Mouse (Mus musculus) myocyte (in vitro differentiated cells): ENCODE data around the gene Mrps7.

Experiments
- E2F4 ChIP-seq: IDR thresholded peaks from one replicate; pipeline ENCODE4 v1.6.1; 2011; ENCODE audit warnings: mild to moderate bottlenecking, control low read depth, moderate library complexity; ENCODE audit not compliant: insufficient read depth
- MAX ChIP-seq: IDR thresholded peaks from one replicate; pipeline ENCODE4 v1.6.1; 2011; ENCODE audit warnings: low read depth, mild to moderate bottlenecking, control low read depth
- MYOD1 ChIP-seq, 3 experiments: IDR thresholded peaks; one replicate each; pipeline ENCODE4 v1.6.1; 2011; ENCODE audit warnings: control low read depth in 2 of 3, low read depth in 2 of 3, mild to moderate bottlenecking in 2 of 3, moderate library complexity in 1 of 3; ENCODE audit not compliant: insufficient read length in 2 of 3, control insufficient read depth in 1 of 3
- MYOG ChIP-seq, 3 experiments: IDR thresholded peaks; one replicate each; pipeline ENCODE4 v1.6.1; 2011; ENCODE audit warnings: control low read depth in 2 of 3, low read depth in 2 of 3, mild to moderate bottlenecking in 2 of 3; ENCODE audit not compliant: insufficient read length in 2 of 3, control insufficient read depth in 1 of 3, insufficient read depth in 1 of 3
- POLR2A ChIP-seq: IDR thresholded peaks from one replicate; pipeline ENCODE4 v1.6.1; 2011; ENCODE audit warnings: low read depth, mild to moderate bottlenecking, control low read depth, moderate library complexity; ENCODE audit not compliant: insufficient read length
- POLR2AphosphoS2 ChIP-seq: IDR thresholded peaks from one replicate; pipeline ENCODE4 v1.6.1; 2011; ENCODE audit warnings: low read depth, control low read depth; ENCODE audit not compliant: insufficient read length
- SRF ChIP-seq: IDR thresholded peaks from one replicate; pipeline ENCODE4 v1.6.1; 2011; ENCODE audit warnings: low read depth; ENCODE audit not compliant: control insufficient read depth, insufficient read length
- TCF3 ChIP-seq: IDR thresholded peaks from one replicate; pipeline ENCODE4 v1.6.1; 2011; ENCODE audit warnings: low read depth, control low read depth; ENCODE audit not compliant: insufficient read length
- USF1 ChIP-seq: IDR thresholded peaks from one replicate; pipeline ENCODE4 v1.6.1; 2011; ENCODE audit warnings: low read depth, mild to moderate bottlenecking, control low read depth, moderate library complexity

DNA sequence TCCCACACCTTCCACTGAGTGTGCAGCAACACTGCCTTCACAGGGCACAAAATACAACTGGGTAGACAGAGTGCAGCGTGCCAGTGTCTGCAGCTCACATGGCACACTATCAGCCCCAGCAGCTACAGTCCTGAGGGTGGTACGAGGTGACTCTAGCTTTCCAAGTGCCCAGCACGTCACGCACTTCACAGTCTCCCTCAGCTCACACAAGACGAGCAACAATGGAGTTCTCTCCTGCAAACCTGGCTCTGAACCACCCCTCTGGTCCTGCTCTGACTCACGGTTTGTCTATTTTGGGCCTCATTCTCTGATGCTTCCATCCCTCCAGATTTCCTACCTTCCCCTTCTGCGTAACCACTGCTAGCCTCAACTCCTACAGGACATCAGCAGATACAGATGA lies 4.0 kb upstream of the Mrps7 start:
- TF ChIP-seq POLR2A = peak; percentile 13
- TF ChIP-seq USF1 = no peak
- TF ChIP-seq MYOG (IDR thresholded peaks at IDR 0.05; ENCODE audit: control insufficient read depth in 1 of 3, insufficient read depth in 1 of 3, insufficient read length in 2 of 3, low read depth in 2 of 3) = no peak
- TF ChIP-seq POLR2AphosphoS2 = peak; percentile 41
- TF ChIP-seq MAX = no peak
- TF ChIP-seq E2F4 = no peak
- no peak for TF ChIP-seq MYOD1 (IDR thresholded peaks at IDR 0.05; ENCODE audit: control insufficient read depth in 1 of 3, insufficient read length in 2 of 3, low read depth in 2 of 3)
- no peak for TF ChIP-seq SRF
- no peak for TF ChIP-seq TCF3
